In genomic region chr17:66221256-66221655, GRCm38 (mm10) we compare ENCODE assay signal across 8 mouse cellular contexts.
A peak's percentile ranks its signal among the peaks of the same experiment; 100 is the strongest.
DNase-seq lines count a peak whose midpoint lies in the region; ATAC-seq and TF ChIP-seq lines count a peak whose summit lies in the region.

No protein-coding gene starts in this region.

- H3K9ac ChIP-seq in heart, adult 2 months (ENCODE audit: low read depth, low read length) = no peak overlapping the region
- no peak overlapping the region for H3K9ac ChIP-seq in hindbrain, embryonic 13.5 days

- H3K4me3 ChIP-seq in heart, adult 2 months = no peak overlapping the region
- H3K4me3 ChIP-seq in embryonic fibroblast, embryonic 13.5 days (ENCODE audit: insufficient read depth, low read length) = no peak overlapping the region
- no peak overlapping the region for H3K4me3 ChIP-seq in hindbrain, embryonic 13.5 days

- H3K4me1 ChIP-seq in heart, adult 2 months (ENCODE audit: control insufficient read depth, insufficient read depth, low read length) = no peaks in the 10 kb centered on the region
- no peaks in the 10 kb centered on the region for H3K4me1 ChIP-seq in embryonic fibroblast, embryonic 13.5 days (ENCODE audit: control insufficient read depth, insufficient read depth, low read length)
- H3K4me1 ChIP-seq in hindbrain, embryonic 13.5 days (replicated peaks) = peaks cover 6% of the 10 kb centered on the region; the same call in 1 of the 2 replicates

- TF ChIP-seq CTCF in heart, adult 2 months (IDR thresholded peaks at IDR 0.05) = peak; percentile 76
- TF ChIP-seq CTCF in brain, embryonic 14.5 days (IDR thresholded peaks at IDR 0.05; ENCODE audit: borderline replicate concordance, extremely low read depth, insufficient read depth, insufficient read length) = peak; percentile 82; the same call in 1 of the 2 replicates
- TF ChIP-seq CTCF in embryonic fibroblast, embryonic 13.5 days (IDR thresholded peaks at IDR 0.05; ENCODE audit: borderline replicate concordance, insufficient read depth, low read length) = peak; percentile 82

- TF ChIP-seq POLR2A in heart, adult 2 months (IDR thresholded peaks at IDR 0.05; ENCODE audit: insufficient read depth, low read depth, low read length) = no peak
- TF ChIP-seq POLR2A in brain, embryonic 14.5 days (IDR thresholded peaks at IDR 0.05; ENCODE audit: borderline replicate concordance, extremely low read depth, insufficient read depth, insufficient read length, poor library complexity, severe bottlenecking) = no peak
- TF ChIP-seq POLR2A in embryonic fibroblast, embryonic 13.5 days (IDR thresholded peaks at IDR 0.05; ENCODE audit: low read depth, low read length) = no peak

- intact Hi-C loops in heart, adult 2 months (cut with DNase I) = loop anchor here (5.0 kb wide), 1 partner anchor 64 kb away; no protein-coding TSS in a partner anchor

- DNase-seq in heart, adult 2 months = peak; percentile 23 to 46
- no peak for DNase-seq in heart, adult 11 months
- DNase-seq in brain, embryonic 14.5 days (ENCODE audit: low read depth) = peak; percentile 91
- peak; percentile 66 for DNase-seq in layer of hippocampus, adult 9-11 months
- peak; percentile 44 to 54 for DNase-seq in right cerebral cortex, postnatal 36 days (ENCODE audit: low spot score in 2 of 2)

- H3K4me2 ChIP-seq in hindbrain, embryonic 13.5 days = no peak overlapping the region

- no peaks in the 10 kb centered on the region for H3K36me3 ChIP-seq in heart, adult 2 months (ENCODE audit: control insufficient read depth, insufficient read depth, low read length)
- no peaks in the 10 kb centered on the region for H3K36me3 ChIP-seq in hindbrain, embryonic 13.5 days

- H3K79me2 ChIP-seq in heart, adult 2 months (replicated peaks; ENCODE audit: control insufficient read depth, insufficient read depth, low read length) = no peaks in the 10 kb centered on the region

- ATAC-seq in hindbrain, embryonic 13.5 days (ENCODE audit: low FRiP score) = peak; percentile 74
- peak; percentile 56 for ATAC-seq in megakaryocyte, adult 5-6 weeks (ENCODE audit: poor library complexity, severe bottlenecking)

- H3K27ac ChIP-seq in heart, adult 2 months = no peak overlapping the region
- no peak overlapping the region for H3K27ac ChIP-seq in embryonic fibroblast, embryonic 13.5 days (ENCODE audit: insufficient read depth, low read length)
- no peak overlapping the region for H3K27ac ChIP-seq in hindbrain, embryonic 13.5 days

- H3K27me3 ChIP-seq in heart, adult 2 months (ENCODE audit: control insufficient read depth, insufficient read depth, low read length) = no peaks in the 10 kb centered on the region
- H3K27me3 ChIP-seq in hindbrain, embryonic 13.5 days = no peaks in the 10 kb centered on the region

- TF ChIP-seq EP300 in heart, adult 2 months (IDR thresholded peaks at IDR 0.05; ENCODE audit: insufficient read depth, low read depth, low read length) = no peak

- 6% methylated on average over 8 of the region's 8 CpGs for WGBS in heart, adult 2 months
- WGBS in hindbrain, embryonic 13.5 days = 11% methylated on average over 8 of the region's 8 CpGs

- H3K9me3 ChIP-seq in hindbrain, embryonic 13.5 days = no peaks in the 10 kb centered on the region
